Mouse (Mus musculus): ENCODE measurements around the gene Sdr39u1. TPM values are rescaled to one million over a fixed set of nuclear protein-coding genes. Genes with fewer than 3 reads are reported as not detected.

Sdr39u1 gene
- polyA plus RNA-seq, 1 experiment from 2014 or later, result 38.0 TPM

- Histone ChIP-seq H3K4me1 (replicated peaks; ENCODE audit: control insufficient read depth, insufficient read depth, low read length) (peaks cover 27% of the 10 kb centered on the region), H3K4me2 (ENCODE audit: low read depth, low read length, severe bottlenecking) (peak overlapping the region; percentile 67), H3K9ac (ENCODE audit: low read length) (peak overlapping the region; percentile 79), H3K27me3 (ENCODE audit: control insufficient read depth, insufficient read depth, low read length) (no peaks in the 10 kb centered on the region), H3K36me3 (ENCODE audit: control insufficient read depth, insufficient read depth, low read length) (no peaks in the 10 kb centered on the region), H3K4me3 (ENCODE audit: low read depth, low read length) (peak overlapping the region; percentile 60), H3K27ac (ENCODE audit: low read depth, low read length) (peak overlapping the region; percentile 88), H3K9me3 (ENCODE audit: control insufficient read depth, low read length) (no peaks in the 10 kb centered on the region)
- ATAC-seq (replicated peaks; ENCODE audit: low FRiP score) (peak; percentile 23; the same call in 1 of the 2 replicates), DNase-seq (ENCODE audit: low spot score) (no peak)
- WGBS, result 0% methylated on average over 9 of the region's 9 CpGs
Observed at GRCm38 (mm10) chr14:55854406-55855100, 45.5 kb downstream of the Sdr39u1 start.

- Histone ChIP-seq H3K27me3 (ENCODE audit: control insufficient read depth, insufficient read depth, low read length) (no peaks in the 10 kb centered on the region), H3K27ac (ENCODE audit: low read depth, low read length) (peak within 1 kb of the TSS; percentile 88), H3K4me3 (ENCODE audit: low read depth, low read length) (peak within 1 kb of the TSS; percentile 60), H3K9ac (ENCODE audit: low read length) (peak within 1 kb of the TSS; percentile 79), H3K4me1 (replicated peaks; ENCODE audit: control insufficient read depth, insufficient read depth, low read length) (peaks cover 27% of the 10 kb centered on the region), H3K4me2 (ENCODE audit: low read depth, low read length, severe bottlenecking) (peak within 1 kb of the TSS; percentile 67), H3K9me3 (ENCODE audit: control insufficient read depth, low read length) (no peaks in the 10 kb centered on the region), H3K36me3 (ENCODE audit: control insufficient read depth, insufficient read depth, low read length) (no peaks in the 10 kb centered on the region)
- DNase-seq (ENCODE audit: low spot score) (peak; percentile 88), ATAC-seq (replicated peaks; ENCODE audit: low FRiP score) (peak; percentile 86)
- WGBS, result 1% methylated on average over 30 of the region's 33 CpGs
Observed at GRCm38 (mm10) chr14:55853621-55854285, 46.3 kb downstream of the Sdr39u1 start, which contains the start of gene Nynrin. TSS of gene Nynrin (plus strand) at chr14:55854010.

DNA sequence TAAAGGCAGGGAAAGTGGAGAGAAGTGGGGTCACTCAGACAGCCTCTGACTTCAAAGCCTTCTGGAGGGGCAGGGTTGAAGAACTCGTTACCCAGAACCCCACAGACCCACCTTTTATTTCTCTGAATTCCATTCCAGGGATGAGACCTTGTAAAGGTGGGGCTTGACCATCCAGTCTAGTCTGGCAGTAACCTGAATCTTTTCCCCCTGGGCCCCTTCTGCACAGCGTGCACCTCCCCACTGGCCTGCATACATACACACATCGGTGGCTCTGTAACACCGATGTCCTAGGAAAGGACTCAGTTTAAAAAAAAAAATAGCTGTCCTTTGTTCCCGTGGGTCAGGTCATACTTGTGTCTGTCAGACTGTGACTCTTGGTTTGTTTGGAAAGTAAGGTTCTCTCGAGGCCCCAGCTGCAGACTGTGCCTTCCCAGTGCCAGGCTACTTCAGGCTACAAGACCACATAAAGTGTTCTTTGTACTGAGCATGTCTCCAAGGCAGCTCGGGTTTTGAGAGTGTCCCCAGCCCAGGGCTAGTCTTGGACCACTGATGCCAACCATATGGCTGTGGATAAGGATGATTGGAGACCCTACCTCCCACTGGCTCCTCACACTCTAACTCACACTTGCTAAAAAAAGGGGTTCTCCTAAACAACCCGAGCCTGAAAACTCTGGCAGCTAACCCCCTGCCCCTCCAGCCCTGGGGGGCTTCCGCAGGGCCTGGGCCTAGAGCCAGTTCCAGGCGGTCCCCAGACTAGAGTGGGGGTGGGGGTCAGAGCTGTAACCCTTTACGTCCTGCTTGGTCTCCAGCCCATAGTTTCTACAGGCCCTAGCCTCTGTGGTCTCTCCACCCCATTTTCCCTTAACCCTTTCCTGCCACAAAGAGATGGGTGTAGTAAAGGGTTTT lies 47.2 kb downstream of the Sdr39u1 start:
- peak overlapping the region; percentile 79 for H3K9ac ChIP-seq (ENCODE audit: low read length)
- WGBS, result 3% methylated on average over 11 of the region's 11 CpGs
- peak overlapping the region; percentile 88 for H3K27ac ChIP-seq (ENCODE audit: low read depth, low read length)
- H3K4me3 ChIP-seq (ENCODE audit: low read depth, low read length), result peak overlapping the region; percentile 60
- peak overlapping the region; percentile 67 for H3K4me2 ChIP-seq (ENCODE audit: low read depth, low read length, severe bottlenecking)
- peak; percentile 80 for DNase-seq (ENCODE audit: low spot score)
- ATAC-seq (replicated peaks; ENCODE audit: low FRiP score), result peak; percentile 78
- H3K27me3 ChIP-seq (ENCODE audit: control insufficient read depth, insufficient read depth, low read length), result no peaks in the 10 kb centered on the region
- peaks cover 27% of the 10 kb centered on the region for H3K4me1 ChIP-seq (replicated peaks; ENCODE audit: control insufficient read depth, insufficient read depth, low read length)
- no peaks in the 10 kb centered on the region for H3K9me3 ChIP-seq (ENCODE audit: control insufficient read depth, low read length)
- no peaks in the 10 kb centered on the region for H3K36me3 ChIP-seq (ENCODE audit: control insufficient read depth, insufficient read depth, low read length)

DNA sequence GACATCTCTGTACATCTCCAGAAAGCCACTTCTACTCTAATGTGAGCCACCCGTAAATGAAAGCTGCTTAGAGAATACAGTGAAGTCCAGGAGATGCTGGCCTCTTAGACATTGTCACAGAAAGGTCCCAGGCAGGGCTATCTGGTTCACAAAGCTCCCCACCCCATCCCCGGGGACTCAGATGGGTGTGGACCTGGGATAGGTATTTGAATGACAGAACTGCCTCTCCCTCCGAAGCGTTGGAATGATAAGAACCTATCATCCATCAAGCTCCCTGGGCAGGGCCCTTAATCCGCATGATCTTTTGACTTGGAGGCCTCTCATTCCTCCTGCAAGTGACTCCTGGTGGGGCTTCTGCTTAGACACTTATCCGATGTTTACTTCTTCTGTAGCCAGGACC lies 49.2 kb downstream of the Sdr39u1 start:
- 65% methylated on average over 6 of the region's 6 CpGs for WGBS
- Histone ChIP-seq H3K27me3 (ENCODE audit: control insufficient read depth, insufficient read depth, low read length) (no peaks in the 10 kb centered on the region), H3K4me2 (ENCODE audit: low read depth, low read length, severe bottlenecking) (no peak overlapping the region), H3K4me1 (replicated peaks; ENCODE audit: control insufficient read depth, insufficient read depth, low read length) (peaks cover 23% of the 10 kb centered on the region), H3K27ac (ENCODE audit: low read depth, low read length) (no peak overlapping the region), H3K9ac (ENCODE audit: low read length) (no peak overlapping the region), H3K9me3 (ENCODE audit: control insufficient read depth, low read length) (no peaks in the 10 kb centered on the region), H3K36me3 (ENCODE audit: control insufficient read depth, insufficient read depth, low read length) (no peaks in the 10 kb centered on the region), H3K4me3 (ENCODE audit: low read depth, low read length) (no peak overlapping the region)
- DNase-seq (ENCODE audit: low spot score) (no peak), ATAC-seq (replicated peaks; ENCODE audit: low FRiP score) (no peak)

Other genes with a start within 250 kb of the Sdr39u1 start
- 61.9 and 62.3 TPM in 2 replicates for gene Mdp1, start 239.8 kb downstream of the Sdr39u1 start, polyA plus RNA-seq (2014; fragmentation: Nextera tagmentation; extraction: Ambion mirVana)
- gene Gmpr2, start 228.4 kb downstream of the Sdr39u1 start, polyA plus RNA-seq (2014; fragmentation: Nextera tagmentation; extraction: Ambion mirVana), result 59.7 and 62.5 TPM in 2 replicates
- 583 and 616 TPM in 2 replicates for gene Nedd8, start 228.2 kb downstream of the Sdr39u1 start, polyA plus RNA-seq (2014; fragmentation: Nextera tagmentation; extraction: Ambion mirVana)
- 73.8 and 74.8 TPM in 2 replicates for gene Tinf2, start 218.5 kb downstream of the Sdr39u1 start, polyA plus RNA-seq (2014; fragmentation: Nextera tagmentation; extraction: Ambion mirVana)
- 0.21 and 1.4 TPM in 2 replicates for gene Tgm1, start 186.4 kb downstream of the Sdr39u1 start, polyA plus RNA-seq (2014; fragmentation: Nextera tagmentation; extraction: Ambion mirVana)
- gene Rabggta, start 178.0 kb downstream of the Sdr39u1 start, polyA plus RNA-seq (2014; fragmentation: Nextera tagmentation; extraction: Ambion mirVana), result 23.4 and 27.1 TPM in 2 replicates
- 63.6 and 76.7 TPM in 2 replicates for gene Dhrs1, start 154.6 kb downstream of the Sdr39u1 start, polyA plus RNA-seq (2014; fragmentation: Nextera tagmentation; extraction: Ambion mirVana)
- 54.2 and 57.4 TPM in 2 replicates for gene Nop9, start 154.6 kb downstream of the Sdr39u1 start, polyA plus RNA-seq (2014; fragmentation: Nextera tagmentation; extraction: Ambion mirVana)
- gene Cideb, start 141.8 kb downstream of the Sdr39u1 start, polyA plus RNA-seq (2014; fragmentation: Nextera tagmentation; extraction: Ambion mirVana), result not detected in 2 replicates
- gene Ltb4r2, start 138.9 kb downstream of the Sdr39u1 start, polyA plus RNA-seq (2014; fragmentation: Nextera tagmentation; extraction: Ambion mirVana), result 0.32 and 0.43 TPM in 2 replicates
- 0.45 TPM in 1 of 2 replicates, not detected in the other for gene Ltb4r1, start 134.3 kb downstream of the Sdr39u1 start, polyA plus RNA-seq (2014; fragmentation: Nextera tagmentation; extraction: Ambion mirVana)
- 6.1 and 7.2 TPM in 2 replicates for gene Adcy4, start 116.2 kb downstream of the Sdr39u1 start, polyA plus RNA-seq (2014; fragmentation: Nextera tagmentation; extraction: Ambion mirVana)
- gene Ripk3, start 111.4 kb downstream of the Sdr39u1 start, polyA plus RNA-seq (2014; fragmentation: Nextera tagmentation; extraction: Ambion mirVana), result 6.6 and 9.7 TPM in 2 replicates
- gene Nfatc4, start 77.1 kb downstream of the Sdr39u1 start, polyA plus RNA-seq (2014; fragmentation: Nextera tagmentation; extraction: Ambion mirVana), result 30.8 and 32.7 TPM in 2 replicates
- gene Nynrin, start 46.3 kb downstream of the Sdr39u1 start, polyA plus RNA-seq (2014; fragmentation: Nextera tagmentation; extraction: Ambion mirVana), result 20.2 and 20.3 TPM in 2 replicates
- gene Cbln3, start 15.9 kb downstream of the Sdr39u1 start, polyA plus RNA-seq (2014; fragmentation: Nextera tagmentation; extraction: Ambion mirVana), result 0.37 TPM in 1 of 2 replicates, not detected in the other
- 13.6 and 14.9 TPM in 2 replicates for gene Khnyn, start 15.3 kb downstream of the Sdr39u1 start, polyA plus RNA-seq (2014; fragmentation: Nextera tagmentation; extraction: Ambion mirVana)
- gene Cma1, start 44.4 kb upstream of the Sdr39u1 start, polyA plus RNA-seq (2014; fragmentation: Nextera tagmentation; extraction: Ambion mirVana), result not detected in 2 replicates
- gene Cma2, start 50.7 kb upstream of the Sdr39u1 start, polyA plus RNA-seq (2014; fragmentation: Nextera tagmentation; extraction: Ambion mirVana), result not detected in 2 replicates
- not detected in 2 replicates for gene Mcpt1, start 117.7 kb upstream of the Sdr39u1 start, polyA plus RNA-seq (2014; fragmentation: Nextera tagmentation; extraction: Ambion mirVana)
- gene Mcpt9, start 130.2 kb upstream of the Sdr39u1 start, polyA plus RNA-seq (2014; fragmentation: Nextera tagmentation; extraction: Ambion mirVana), result not detected in 2 replicates
- not detected in 2 replicates for gene Mcpt2, start 141.7 kb upstream of the Sdr39u1 start, polyA plus RNA-seq (2014; fragmentation: Nextera tagmentation; extraction: Ambion mirVana)
- not detected in 2 replicates for gene Mcpt4, start 162.0 kb upstream of the Sdr39u1 start, polyA plus RNA-seq (2014; fragmentation: Nextera tagmentation; extraction: Ambion mirVana)
- gene Mcpt8, start 185.0 kb upstream of the Sdr39u1 start, polyA plus RNA-seq (2014; fragmentation: Nextera tagmentation; extraction: Ambion mirVana), result not detected in 2 replicates
- gene Ctsg, start 202.3 kb upstream of the Sdr39u1 start, polyA plus RNA-seq (2014; fragmentation: Nextera tagmentation; extraction: Ambion mirVana), result not detected in 2 replicates
- gene Gzme, start 220.3 kb upstream of the Sdr39u1 start, polyA plus RNA-seq (2014; fragmentation: Nextera tagmentation; extraction: Ambion mirVana), result not detected in 2 replicates
- not detected in 2 replicates for gene Gzmd, start 232.3 kb upstream of the Sdr39u1 start, polyA plus RNA-seq (2014; fragmentation: Nextera tagmentation; extraction: Ambion mirVana)

Measured in forebrain, embryonic 11.5 days (tissue).